Comparison of ENCODE assay signal across 22 mouse cellular contexts in the genomic region with DNA sequence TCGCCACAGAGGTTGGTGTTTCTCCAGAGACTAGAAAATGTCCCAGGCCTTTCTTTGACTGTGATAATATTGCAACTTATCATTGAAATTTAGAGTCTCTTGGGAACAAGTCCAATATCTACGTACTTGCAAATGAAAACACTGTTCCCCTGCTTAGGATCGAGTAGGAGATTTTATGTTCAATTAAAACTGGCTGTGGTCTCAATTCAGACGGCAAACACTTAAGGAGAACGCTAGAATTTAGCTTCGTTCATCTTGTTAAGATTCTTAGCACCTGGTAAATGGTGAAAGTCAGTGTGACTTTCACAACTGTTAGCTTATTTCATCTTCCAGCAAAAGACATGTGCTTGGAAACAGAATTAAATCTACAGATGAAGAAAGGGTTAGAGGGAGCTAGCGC. TPM values are rescaled to one million over a fixed set of nuclear protein-coding genes. Genes with fewer than 3 reads are reported as not detected.
"Had no signal": no experiment of that assay in that cellular context is flagged by ENCODE, and none has a peak within 500 bp of the region (broad histone marks: within the 10 kb centered on the region; RNA-seq: fewer than 3 reads in every experiment).

No protein-coding gene starts in this region.

- H3K27me3 ChIP-seq: midbrain, embryonic 12.5 days; neural tube, embryonic 12.5 days; stomach, embryonic 15.5 days had no signal

- ATAC-seq: midbrain, embryonic 16.5 days had no signal

- H3K36me3 ChIP-seq: midbrain, embryonic 10.5 days; midbrain, embryonic 12.5 days; neural tube, embryonic 12.5 days; stomach, embryonic 15.5 days had no signal

- H3K4me3 ChIP-seq: midbrain, embryonic 10.5 days; midbrain, embryonic 12.5 days; myocyte; neural tube, embryonic 12.5 days; stomach, embryonic 15.5 days had no signal

- H3K9ac ChIP-seq: lung, embryonic 14.5 days; midbrain, embryonic 12.5 days; neural tube, embryonic 12.5 days; stomach, embryonic 15.5 days had no signal

- DNase-seq: lung, adult 18-20 months; lung, embryonic 14.5 days; lung, postnatal 10 days; lung, postnatal 4 days; midbrain, embryonic 14.5 days; right cerebral cortex, postnatal 14 days; thymus, adult 2 months; thymus, postnatal 25 days; thymus, postnatal 4 days had no signal

- H3K4me1 ChIP-seq: midbrain, embryonic 10.5 days; midbrain, embryonic 12.5 days; neural tube, embryonic 12.5 days; stomach, embryonic 15.5 days had no signal

- H3K4me2 ChIP-seq: lung, embryonic 14.5 days; midbrain, embryonic 12.5 days; neural tube, embryonic 12.5 days; stomach, embryonic 15.5 days had no signal

- H3K9me3 ChIP-seq: midbrain, embryonic 10.5 days; midbrain, embryonic 12.5 days; neural tube, embryonic 12.5 days; stomach, embryonic 15.5 days had no signal

- H3K27ac ChIP-seq: midbrain, embryonic 10.5 days; midbrain, embryonic 12.5 days; neural tube, embryonic 12.5 days; stomach, embryonic 15.5 days; stomach, postnatal 0 days had no signal

RNA-seq across cellular contexts. Expression of gene 4931428L18Rik, which starts 17.1 kb away (rescaled TPM):
- total RNA-seq: megakaryocyte-erythroid progenitor cell, adult 5-6 weeks; neutrophil, adult 5-6 weeks had no signal
- polyA plus RNA-seq: lung, embryonic 14.5 days; midbrain, embryonic 10.5 days; midbrain, embryonic 12.5 days; midbrain, embryonic 14.5 days; midbrain, embryonic 16.5 days; neural tube, embryonic 12.5 days; spleen, adult 2 months; thymus, adult 2 months had no signal

RNA-seq across cellular contexts. Expression of gene Pih1d3, which starts 17.3 kb away (rescaled TPM):
- total RNA-seq: megakaryocyte, adult 5-6 weeks; megakaryocyte-erythroid progenitor cell, adult 5-6 weeks; neutrophil, adult 5-6 weeks had no signal
- polyA plus RNA-seq: lung, embryonic 14.5 days; lung, embryonic 16.5 days; midbrain, embryonic 10.5 days; midbrain, embryonic 12.5 days; midbrain, embryonic 14.5 days; midbrain, embryonic 16.5 days; myocyte; neural tube, embryonic 12.5 days; spleen, adult 2 months; stomach, embryonic 15.5 days; stomach, postnatal 0 days; thymus, adult 2 months; urinary bladder, adult 2 months had no signal

RNA-seq across cellular contexts. Expression of gene Lgsn, which starts 29.1 kb away (rescaled TPM):
- total RNA-seq: megakaryocyte, adult 5-6 weeks; megakaryocyte-erythroid progenitor cell, adult 5-6 weeks; neutrophil, adult 5-6 weeks had no signal
- polyA plus RNA-seq: lung, embryonic 14.5 days; lung, embryonic 16.5 days; midbrain, embryonic 10.5 days; midbrain, embryonic 12.5 days; midbrain, embryonic 14.5 days; midbrain, embryonic 16.5 days; myocyte; neural tube, embryonic 12.5 days; spleen, adult 2 months; stomach, embryonic 15.5 days; stomach, postnatal 0 days; thymus, adult 2 months; urinary bladder, adult 2 months had no signal
